ENCODE assay signal across 18 mouse cellular contexts in the genomic region with DNA sequence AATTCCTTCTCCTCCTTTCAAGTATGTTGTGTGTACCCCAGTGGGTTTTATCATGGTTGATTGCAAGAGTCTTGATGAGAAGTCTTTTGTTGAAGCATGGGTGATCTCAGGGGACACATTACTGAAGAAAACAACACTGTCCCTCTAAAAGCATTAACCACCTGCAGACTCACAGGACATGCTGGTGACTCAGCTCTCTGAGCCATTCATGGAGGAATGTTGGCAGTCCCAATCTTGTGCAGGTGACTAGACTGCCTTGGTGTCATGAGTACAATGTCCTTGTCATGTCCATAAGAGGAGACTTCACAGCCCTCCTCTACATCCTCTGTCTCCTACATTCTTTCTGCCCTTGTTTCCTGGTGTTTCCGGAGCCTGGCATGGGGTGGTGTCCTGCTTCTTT. TPM values are rescaled to one million over a fixed set of nuclear protein-coding genes. Genes with fewer than 3 reads are reported as not detected.
"Had no signal": no experiment of that assay in that cellular context is flagged by ENCODE, and none has a peak within 500 bp of the region (broad histone marks: within the 10 kb centered on the region; RNA-seq: fewer than 3 reads in every experiment).

No protein-coding gene starts in this region.

- DNase-seq: cerebellum, adult 8-10 months; cerebellum, adult 9-10 months; cerebellum, adult 9-11 months; cerebellum, postnatal 10 days; cerebellum, postnatal 14 days; cerebellum, postnatal 25 days; cerebellum, postnatal 36 days; embryo, embryonic 11 days; forebrain, postnatal 0 days; gastrocnemius, adult 2 months; gastrocnemius, postnatal 10 days; gastrocnemius, postnatal 14 days; gastrocnemius, postnatal 25 days; gastrocnemius, postnatal 36 days had no signal

RNA-seq across cellular contexts. Expression of a gene that starts 45.5 kb away (rescaled TPM):
- total RNA-seq: common myeloid progenitor, adult 5-6 weeks; granulocyte monocyte progenitor cell, adult 5-6 weeks; heart, adult 18-20 months; heart, adult 2 months had no signal
